Mouse (Mus musculus) E14TG2a.4 (cell line): ENCODE data around the gene Megf6.

Experiments used
- H3K27me3 ChIP-seq: 2 replicates; pipeline ENCODE4 v1.6.1; 2014; ENCODE audit warnings: low read length, control low read depth; ENCODE audit not compliant: insufficient read depth
- H3K36me3 ChIP-seq: 2 replicates; pipeline ENCODE4 v1.6.1; 2014; ENCODE audit warnings: low read length, control low read depth; ENCODE audit not compliant: insufficient read depth
- H3K4me1 ChIP-seq: replicated peaks from 2 replicates; pipeline ENCODE4 v1.6.1; 2014; ENCODE audit warnings: low read depth, low read length, control low read depth
- H3K4me3 ChIP-seq: replicated peaks from 2 replicates; pipeline ENCODE4 v1.5.1; 2014; ENCODE audit warnings: mild to moderate bottlenecking, low read length
- H3K9me3 ChIP-seq: 2 replicates; pipeline ENCODE4 v1.6.1; 2014; ENCODE audit warnings: low read length, control low read depth
- CTCF ChIP-seq: conservative IDR thresholded peaks from 2 replicates; pipeline ENCODE4 v1.5.1; 2014; ENCODE audit warnings: low read length
- NANOG ChIP-seq: IDR thresholded peaks from 2 replicates; pipeline ENCODE4 v1.6.1; 2014; ENCODE audit warnings: borderline replicate concordance, low read length, mixed read lengths
- POU5F1 ChIP-seq: IDR thresholded peaks from 2 replicates; pipeline ENCODE4 v1.6.1; 2014; ENCODE audit warnings: low read length, borderline replicate concordance

The Megf6 gene

DNA sequence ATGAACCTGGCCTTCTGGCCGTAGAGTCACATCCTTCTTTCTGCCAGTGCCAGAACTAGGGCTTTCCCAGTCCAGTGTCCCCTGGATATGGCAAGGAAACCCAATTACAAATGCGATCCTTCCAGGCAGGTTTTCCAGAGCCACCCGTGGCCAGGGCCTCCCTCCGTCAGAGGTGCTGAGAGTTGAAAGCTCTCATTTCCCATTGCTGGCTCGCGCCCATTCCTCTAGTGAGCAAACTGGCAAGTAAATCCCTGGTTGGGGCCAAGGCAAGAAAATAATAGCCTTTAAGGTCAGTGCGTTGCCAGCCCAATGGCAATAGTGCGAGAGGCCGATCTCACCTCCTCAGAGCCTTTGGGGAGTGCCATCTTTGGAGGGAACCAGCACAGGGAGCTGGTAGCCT, 59.0 kb downstream of the Megf6 start:
- Histone ChIP-seq H3K4me3 (no peak overlapping the region), H3K27me3 (peaks cover 54% of the 10 kb centered on the region), H3K4me1 (peaks cover 56% of the 10 kb centered on the region), H3K9me3 (no peaks in the 10 kb centered on the region), H3K36me3 (no peaks in the 10 kb centered on the region)
- TF ChIP-seq POU5F1 = no peak
- TF ChIP-seq CTCF = no peak

DNA sequence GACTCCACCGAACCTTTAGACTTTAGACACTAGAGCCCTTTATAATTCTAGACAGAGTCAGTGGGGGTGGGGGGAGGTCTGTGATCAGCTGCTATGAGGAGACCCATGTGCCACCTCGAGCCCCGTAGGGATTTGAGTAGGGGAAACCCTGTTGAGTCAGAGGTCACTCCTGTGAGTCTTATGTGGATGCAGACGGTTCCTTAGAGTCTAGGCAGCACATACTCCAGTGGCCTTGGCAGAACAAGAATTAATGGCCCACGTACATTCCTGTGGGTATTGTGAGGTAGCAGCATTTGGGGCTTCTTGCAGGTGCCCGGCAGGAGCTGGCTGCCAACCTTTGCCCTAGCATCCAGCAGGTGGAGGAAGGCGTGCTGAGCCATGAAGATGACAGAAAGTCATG, 60.9 kb downstream of the Megf6 start:
- Histone ChIP-seq H3K9me3 (no peaks in the 10 kb centered on the region), H3K4me1 (peaks cover 47% of the 10 kb centered on the region), H3K4me3 (no peak overlapping the region), H3K36me3 (no peaks in the 10 kb centered on the region), H3K27me3 (peaks cover 49% of the 10 kb centered on the region)
- TF ChIP-seq CTCF (no peak), NANOG (no peak), POU5F1 (no peak)

DNA sequence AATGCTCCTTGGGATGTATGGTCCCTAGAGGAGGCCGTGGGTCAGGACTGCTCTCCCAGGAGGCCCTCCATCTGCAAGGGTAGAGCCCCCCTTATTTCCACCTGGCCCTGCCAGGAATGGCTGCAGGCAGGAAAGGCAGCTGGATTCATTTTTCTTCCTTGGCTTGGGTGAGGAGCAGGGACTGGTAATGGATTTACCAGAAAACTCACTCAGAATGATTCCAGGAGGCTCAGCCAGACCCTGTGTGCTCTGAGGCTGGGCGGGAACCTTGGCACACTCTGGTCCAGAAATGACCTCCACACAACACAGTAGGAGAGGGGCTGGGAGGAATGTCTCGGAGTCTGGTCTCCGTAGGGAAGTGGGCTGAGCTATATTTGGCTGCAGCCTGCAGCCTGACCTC, 61.8 kb downstream of the Megf6 start:
- Histone ChIP-seq H3K4me3 (no peak overlapping the region), H3K27me3 (peaks cover 49% of the 10 kb centered on the region; the same call in 1 of the 2 replicates), H3K9me3 (no peaks in the 10 kb centered on the region), H3K36me3 (no peaks in the 10 kb centered on the region), H3K4me1 (peaks cover 53% of the 10 kb centered on the region)
- TF ChIP-seq CTCF = no peak
- TF ChIP-seq NANOG = no peak
- no peak for TF ChIP-seq POU5F1

DNA sequence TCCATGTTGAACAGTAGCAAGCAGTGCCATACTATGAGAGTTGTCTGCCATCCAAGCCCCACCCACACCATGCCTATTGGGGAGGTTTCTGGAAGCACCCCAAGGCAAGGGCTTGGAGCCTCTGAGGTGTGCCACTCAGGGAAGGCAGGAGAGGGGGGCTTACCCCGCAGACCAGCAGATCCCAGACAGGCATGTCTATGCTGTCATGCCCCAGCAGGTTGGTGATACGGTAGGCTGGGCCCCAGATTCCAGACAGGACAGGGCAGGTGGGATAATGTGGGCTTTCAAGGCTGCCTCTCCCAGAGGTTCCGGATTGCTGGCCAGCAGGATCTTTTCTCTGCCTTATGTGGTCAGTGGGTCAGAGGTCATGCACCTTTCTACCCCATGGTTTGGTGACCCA, 65.5 kb downstream of the Megf6 start:
- Histone ChIP-seq H3K4me3 (no peak overlapping the region), H3K9me3 (no peaks in the 10 kb centered on the region), H3K4me1 (peaks cover 39% of the 10 kb centered on the region), H3K36me3 (no peaks in the 10 kb centered on the region), H3K27me3 (peaks cover 61% of the 10 kb centered on the region)
- TF ChIP-seq CTCF (no peak), NANOG (no peak), POU5F1 (no peak)

DNA sequence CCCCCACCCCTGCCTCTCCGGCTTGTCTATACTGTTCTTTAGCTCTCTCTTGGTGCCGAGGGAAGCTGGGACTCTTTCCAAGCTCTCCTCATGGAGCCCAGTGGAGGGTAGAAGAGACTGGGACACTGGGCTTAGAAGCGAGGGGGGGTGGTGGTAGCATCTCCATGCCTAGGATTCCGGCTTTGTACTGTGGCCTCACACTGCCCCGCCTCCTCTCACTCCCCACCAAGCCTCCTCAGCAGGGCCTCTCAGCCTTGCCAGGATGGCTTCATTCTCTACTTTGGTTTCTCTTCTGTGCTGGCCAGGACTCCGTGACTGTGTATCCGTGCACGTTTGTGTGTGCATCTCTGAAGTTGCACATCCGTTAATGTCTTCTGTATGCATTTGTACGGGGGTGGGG, 66.4 kb downstream of the Megf6 start:
- peaks cover 30% of the 10 kb centered on the region for H3K4me1 ChIP-seq
- TF ChIP-seq NANOG (no peak), POU5F1 (no peak), CTCF (no peak)
- H3K27me3 ChIP-seq = peaks cover 67% of the 10 kb centered on the region
- no peaks in the 10 kb centered on the region for H3K9me3 ChIP-seq
- no peaks in the 10 kb centered on the region for H3K36me3 ChIP-seq
- no peak overlapping the region for H3K4me3 ChIP-seq

DNA sequence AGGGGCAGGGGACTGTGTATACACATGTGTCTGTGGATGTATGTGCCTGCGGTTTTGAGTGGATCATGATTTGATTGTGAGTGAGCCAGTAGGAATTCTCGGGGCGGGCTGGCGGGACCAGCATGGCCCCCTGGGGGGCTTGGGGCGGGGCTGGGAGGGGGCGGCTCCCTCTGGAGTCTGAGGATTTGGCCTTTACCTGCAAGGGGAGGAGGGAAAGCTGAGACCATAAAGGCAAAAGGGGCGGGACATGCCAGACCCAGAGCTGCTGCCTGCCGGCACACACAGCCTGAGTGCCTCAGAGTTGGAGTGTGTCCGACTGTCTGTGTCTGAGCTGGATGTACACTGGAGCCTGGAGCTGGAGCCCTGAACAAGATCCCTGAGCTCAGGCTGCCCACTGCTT, 66.8 kb downstream of the Megf6 start:
- Histone ChIP-seq H3K36me3 (no peaks in the 10 kb centered on the region), H3K4me1 (peaks cover 26% of the 10 kb centered on the region), H3K4me3 (peak overlapping the region; percentile 61), H3K9me3 (no peaks in the 10 kb centered on the region), H3K27me3 (peaks cover 70% of the 10 kb centered on the region)
- TF ChIP-seq CTCF (no peak), POU5F1 (no peak), NANOG (no peak)

DNA sequence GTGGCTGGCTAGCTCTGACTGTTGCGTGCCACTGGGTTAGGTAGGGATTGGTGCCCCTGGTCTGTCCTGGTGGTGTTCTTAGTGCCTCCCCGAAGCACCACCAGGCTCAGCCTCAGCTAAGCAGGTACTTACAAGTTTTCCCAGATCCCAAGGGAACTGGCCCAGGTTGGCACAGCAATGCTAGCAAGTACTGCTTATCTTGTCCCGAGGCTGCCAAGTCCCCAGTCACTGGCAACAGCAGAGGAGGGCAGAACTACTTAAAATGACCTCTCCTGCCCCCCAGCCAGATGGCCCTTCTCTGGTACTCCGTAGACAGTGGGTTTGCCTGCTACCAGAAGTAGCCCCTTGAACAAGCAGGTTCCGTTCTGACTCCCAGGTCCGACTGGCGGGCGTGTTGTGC, 68.7 kb downstream of the Megf6 start:
- peaks cover 79% of the 10 kb centered on the region for H3K27me3 ChIP-seq
- H3K9me3 ChIP-seq = no peaks in the 10 kb centered on the region
- H3K36me3 ChIP-seq = no peaks in the 10 kb centered on the region
- TF ChIP-seq NANOG = no peak
- no peak for TF ChIP-seq POU5F1
- no peak overlapping the region for H3K4me3 ChIP-seq
- H3K4me1 ChIP-seq = peaks cover 12% of the 10 kb centered on the region

DNA sequence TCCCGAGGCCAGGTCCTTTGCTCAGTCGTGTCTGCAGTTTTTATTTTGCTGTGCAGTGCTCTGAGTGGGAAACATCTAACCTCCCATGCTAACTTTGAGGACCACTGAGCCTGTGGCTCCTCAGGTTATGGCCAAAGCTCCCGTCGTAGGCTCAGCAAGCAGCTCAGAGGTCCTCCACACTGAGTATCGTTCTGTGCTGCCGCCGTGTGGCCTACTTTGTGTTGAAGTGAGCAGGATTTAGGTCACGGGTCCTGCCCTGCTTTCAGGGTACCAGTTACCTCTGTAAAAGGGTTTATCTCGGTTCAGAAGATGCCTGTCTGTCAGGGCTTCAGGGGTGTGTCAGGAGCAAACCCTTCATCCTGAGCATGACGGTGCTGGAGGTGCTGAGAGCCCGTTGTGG, 70.1 kb downstream of the Megf6 start:
- H3K4me3 ChIP-seq = no peak overlapping the region
- TF ChIP-seq CTCF (no peak), POU5F1 (no peak), NANOG (no peak)
- peaks cover 77% of the 10 kb centered on the region for H3K27me3 ChIP-seq
- H3K36me3 ChIP-seq = no peaks in the 10 kb centered on the region
- peaks cover 14% of the 10 kb centered on the region for H3K4me1 ChIP-seq
- H3K9me3 ChIP-seq = no peaks in the 10 kb centered on the region

DNA sequence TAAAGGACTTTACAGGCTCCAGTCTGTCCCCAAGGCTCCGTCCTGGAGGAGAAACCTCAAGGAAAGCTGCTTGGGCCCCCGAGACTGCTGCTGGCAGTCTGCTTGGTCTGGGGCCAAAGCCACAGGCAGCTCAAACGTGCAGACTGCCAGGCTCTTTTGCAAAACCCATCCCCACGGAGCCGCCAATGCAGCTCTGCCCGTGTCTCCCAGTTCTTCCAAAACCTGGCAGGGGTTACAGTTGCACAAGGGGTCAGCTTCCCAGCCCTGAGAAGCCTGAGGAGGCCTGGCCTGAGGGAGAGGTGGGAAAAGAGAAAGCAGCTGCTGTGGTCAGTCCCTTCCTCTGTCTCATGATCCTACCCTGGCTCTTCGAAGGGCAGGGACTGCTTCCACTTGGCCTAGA, 74.8 kb downstream of the Megf6 start:
- no peak overlapping the region for H3K4me3 ChIP-seq
- peaks cover 49% of the 10 kb centered on the region for H3K27me3 ChIP-seq
- H3K9me3 ChIP-seq = no peaks in the 10 kb centered on the region
- TF ChIP-seq CTCF = no peak
- no peak for TF ChIP-seq NANOG
- no peak for TF ChIP-seq POU5F1
- H3K36me3 ChIP-seq = no peaks in the 10 kb centered on the region
- H3K4me1 ChIP-seq = peaks cover 37% of the 10 kb centered on the region
